Comparison of ENCODE assay signal across 14 mouse cellular contexts in the genomic region with DNA sequence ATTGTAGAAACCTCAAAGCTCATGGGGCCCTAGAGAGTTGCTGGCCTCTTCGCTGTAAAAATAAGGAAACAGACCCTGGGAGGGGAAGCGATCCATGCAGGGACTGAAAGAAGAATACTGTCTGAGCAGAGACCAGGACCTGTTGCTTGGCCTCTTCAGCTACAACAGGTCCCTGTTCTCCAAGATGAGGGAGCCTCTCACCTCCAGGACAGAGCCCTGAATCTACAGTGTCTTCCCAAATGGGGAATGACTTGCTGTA.
A peak's percentile ranks its signal among the peaks of the same experiment; 100 is the strongest.
DNase-seq lines count a peak whose midpoint lies in the region; ATAC-seq lines count a peak whose summit lies in the region.
"Had no signal": no experiment of that assay in that cellular context is flagged by ENCODE, and none has a peak within 500 bp of the region (broad histone marks: within the 10 kb centered on the region; RNA-seq: fewer than 3 reads in every experiment).

No protein-coding gene starts in this region.

- H3K4me3 ChIP-seq in heart, embryonic 14.5 days (ENCODE audit: control insufficient read depth in 1 of 2, insufficient read depth in 1 of 2, low read depth in 1 of 2, low read length in 2 of 2), result no peak overlapping the region
- no peak overlapping the region for H3K4me3 ChIP-seq in lung, embryonic 15.5 days
- H3K4me3 ChIP-seq in embryonic facial prominence, embryonic 15.5 days (replicated peaks), result no peak overlapping the region
- H3K4me3 ChIP-seq in forebrain, embryonic 11.5 days (ENCODE audit: low read depth, low read length), result no peak overlapping the region
- H3K4me3 ChIP-seq: midbrain, embryonic 12.5 days; myocyte had no signal

- no peak overlapping the region for H3K9ac ChIP-seq in heart, embryonic 14.5 days (ENCODE audit: low read length)
- no peak overlapping the region for H3K9ac ChIP-seq in lung, embryonic 15.5 days
- H3K9ac ChIP-seq in embryonic facial prominence, embryonic 15.5 days, result no peak overlapping the region
- H3K9ac ChIP-seq in forebrain, embryonic 11.5 days (ENCODE audit: low read length), result no peak overlapping the region
- H3K9ac ChIP-seq: midbrain, embryonic 12.5 days had no signal

- peaks cover 55% of the 10 kb centered on the region for H3K27me3 ChIP-seq in heart, embryonic 14.5 days (ENCODE audit: control insufficient read depth, insufficient read depth, low read length)
- H3K27me3 ChIP-seq in lung, embryonic 15.5 days, result peaks cover 48% of the 10 kb centered on the region
- peaks cover 40% of the 10 kb centered on the region for H3K27me3 ChIP-seq in embryonic facial prominence, embryonic 15.5 days
- H3K27me3 ChIP-seq in forebrain, embryonic 11.5 days (ENCODE audit: control insufficient read depth, insufficient read depth, low read length), result peaks cover 55% of the 10 kb centered on the region

- no peak for DNase-seq in heart, postnatal 14 days
- DNase-seq in lung, postnatal 14 days, result no peak
- no peak for DNase-seq in Muller cell, postnatal 12 days (ENCODE audit: inconsistent ontology term)
- no peak for DNase-seq in forebrain, embryonic 11.5 days (ENCODE audit: low spot score)
- DNase-seq: cerebellum, adult 2 months; right cerebral cortex, postnatal 14 days had no signal

- no peaks in the 10 kb centered on the region for H3K9me3 ChIP-seq in heart, embryonic 14.5 days (ENCODE audit: control insufficient read depth, low read length)
- H3K9me3 ChIP-seq in lung, embryonic 15.5 days, result no peaks in the 10 kb centered on the region
- H3K9me3 ChIP-seq in embryonic facial prominence, embryonic 15.5 days (replicated peaks), result no peaks in the 10 kb centered on the region
- no peaks in the 10 kb centered on the region for H3K9me3 ChIP-seq in forebrain, embryonic 11.5 days (ENCODE audit: control insufficient read depth, low read length)
- H3K9me3 ChIP-seq: midbrain, embryonic 12.5 days had no signal

- peaks cover 0 to 12% of the 10 kb centered on the region in 2 experiments; a peak in 2 of 4 replicates for H3K4me1 ChIP-seq in heart, embryonic 14.5 days (ENCODE audit: control insufficient read depth in 2 of 2, insufficient read depth in 2 of 2, low read length in 2 of 2)
- H3K4me1 ChIP-seq in lung, embryonic 15.5 days, result no peaks in the 10 kb centered on the region
- H3K4me1 ChIP-seq in embryonic facial prominence, embryonic 15.5 days, result 0 out of 2 replicates have a peak, but pooled peaks cover 5% of the 10 kb centered on the region
- peaks cover 3% of the 10 kb centered on the region; the same call in 1 of the 2 replicates for H3K4me1 ChIP-seq in forebrain, embryonic 11.5 days (replicated peaks; ENCODE audit: control insufficient read depth, insufficient read depth, low read length)

- no peak overlapping the region for H3K4me2 ChIP-seq in heart, embryonic 14.5 days (ENCODE audit: low read length)
- H3K4me2 ChIP-seq in lung, embryonic 15.5 days, result no peak overlapping the region
- H3K4me2 ChIP-seq in embryonic facial prominence, embryonic 15.5 days (replicated peaks), result no peak overlapping the region
- H3K4me2 ChIP-seq in forebrain, embryonic 11.5 days (ENCODE audit: low read depth, low read length, severe bottlenecking), result no peak overlapping the region
- H3K4me2 ChIP-seq: liver, embryonic 11.5 days; midbrain, embryonic 12.5 days had no signal

- ATAC-seq in heart, embryonic 14.5 days (ENCODE audit: insufficient number of reproducible peaks, insufficient read depth, low FRiP score, low read depth), result 0 out of 2 replicates have a peak, but pooled peaks have one; percentile 26
- no peak for ATAC-seq in lung, embryonic 15.5 days (ENCODE audit: borderline replicate concordance, extremely low read depth, low FRiP score, low TSS enrichment)
- no peak for ATAC-seq in embryonic facial prominence, embryonic 15.5 days (ENCODE audit: insufficient number of reproducible peaks, low FRiP score, low TSS enrichment, low read depth)
- no peak for ATAC-seq in forebrain, embryonic 11.5 days (replicated peaks; ENCODE audit: low FRiP score)
- ATAC-seq: CD4-positive, CD25-positive, alpha-beta regulatory T cell, adult 4 months; inflammation-experienced regulatory T-cells, adult 6 months had no signal

- peak overlapping the region; percentile 52 to 55; a peak in 3 of 4 replicates for H3K27ac ChIP-seq in heart, embryonic 14.5 days (replicated peaks in 1 of 2; ENCODE audit: control insufficient read depth in 1 of 2, insufficient read depth in 1 of 2, low read depth in 2 of 2, low read length in 2 of 2)
- H3K27ac ChIP-seq in lung, embryonic 15.5 days, result peak overlapping the region; percentile 33; the same call in 1 of the 2 replicates
- peak overlapping the region; percentile 51; the same call in 1 of the 2 replicates for H3K27ac ChIP-seq in embryonic facial prominence, embryonic 15.5 days (replicated peaks)
- H3K27ac ChIP-seq in forebrain, embryonic 11.5 days (ENCODE audit: low read depth, low read length), result no peak overlapping the region
- H3K27ac ChIP-seq: midbrain, embryonic 12.5 days had no signal

- H3K36me3 ChIP-seq in heart, embryonic 14.5 days (ENCODE audit: control insufficient read depth, insufficient read depth, low read length), result no peaks in the 10 kb centered on the region
- no peaks in the 10 kb centered on the region for H3K36me3 ChIP-seq in lung, embryonic 15.5 days
- H3K36me3 ChIP-seq in embryonic facial prominence, embryonic 15.5 days, result no peaks in the 10 kb centered on the region
- H3K36me3 ChIP-seq in forebrain, embryonic 11.5 days (ENCODE audit: control insufficient read depth, insufficient read depth, low read length), result no peaks in the 10 kb centered on the region
- H3K36me3 ChIP-seq: midbrain, embryonic 12.5 days had no signal

- 59% methylated on average over 2 of the region's 2 CpGs for WGBS in heart, embryonic 14.5 days
- 79% methylated on average over 2 of the region's 2 CpGs for WGBS in lung, embryonic 15.5 days
- WGBS in embryonic facial prominence, embryonic 15.5 days, result 66% methylated on average over 2 of the region's 2 CpGs
- WGBS in forebrain, embryonic 11.5 days, result 85% methylated on average over 2 of the region's 2 CpGs

- intact Hi-C loops in heart, postnatal 14 days (cut with DNase I), result no loop called here
